Mouse (Mus musculus): ENCODE measurements around the gene Bcl6. TPM values are rescaled to one million over a fixed set of nuclear protein-coding genes. Genes with fewer than 3 reads are reported as not detected.

Gene Bcl6
- polyA plus RNA-seq, 1 experiment from 2014 or later: 0.48 TPM

DNA sequence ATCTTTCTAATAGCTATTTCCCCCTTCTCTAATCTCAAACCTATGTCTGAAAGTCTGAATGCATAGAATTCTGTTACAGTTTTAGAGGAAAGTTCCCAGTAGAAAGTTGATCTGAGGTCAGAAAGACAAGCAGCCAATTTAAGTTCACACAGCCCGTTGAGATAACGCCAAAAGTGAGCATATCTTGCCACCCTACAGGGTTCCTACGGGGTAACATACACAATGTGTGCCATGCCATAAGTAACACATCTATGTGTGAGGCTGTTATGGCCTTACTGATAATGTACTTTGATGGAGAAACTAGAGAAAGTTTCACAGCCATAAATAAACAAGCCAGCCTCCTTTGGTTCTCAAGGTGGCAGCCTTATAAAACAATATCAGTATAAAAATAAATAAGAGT, 25.7 kb upstream of the Bcl6 start:
- Histone ChIP-seq H3K9ac (replicated peaks) (no peak overlapping the region), H3K36me3 (no peaks in the 10 kb centered on the region), H3K4me3 (replicated peaks) (no peak overlapping the region), H3K4me1 (replicated peaks) (no peaks in the 10 kb centered on the region), H3K27me3 (no peaks in the 10 kb centered on the region), H3K27ac (no peak overlapping the region), H3K4me2 (no peak overlapping the region), H3K9me3 (no peaks in the 10 kb centered on the region)
- WGBS: 85% methylated on average over 3 of the region's 3 CpGs
- no peak for ATAC-seq (ENCODE audit: insufficient number of reproducible peaks, insufficient read depth, low FRiP score, low TSS enrichment, low read depth)

DNA sequence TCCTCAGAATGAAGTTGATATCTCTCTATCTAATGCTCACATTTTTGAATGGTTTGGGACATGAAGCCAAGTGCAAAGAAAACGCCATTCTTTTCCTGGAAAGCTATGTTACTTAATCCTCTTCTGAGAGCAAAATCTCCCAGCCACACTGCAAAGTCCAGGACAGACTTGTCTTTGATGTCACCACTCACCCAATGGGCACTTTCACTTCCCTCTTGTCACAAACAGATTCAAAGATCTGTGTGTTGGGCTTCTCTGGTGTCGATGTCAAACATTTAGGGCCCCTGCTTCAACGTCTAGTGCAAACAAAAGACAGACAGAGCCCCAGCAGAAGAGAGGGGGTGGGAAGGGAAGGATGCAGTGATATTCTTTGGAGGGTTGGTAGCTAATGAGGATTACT, 23.4 kb upstream of the Bcl6 start:
- H3K9ac ChIP-seq (replicated peaks): no peak overlapping the region
- H3K27me3 ChIP-seq: no peaks in the 10 kb centered on the region
- no peak for ATAC-seq (ENCODE audit: insufficient number of reproducible peaks, insufficient read depth, low FRiP score, low TSS enrichment, low read depth)
- no peaks in the 10 kb centered on the region for H3K9me3 ChIP-seq
- no peak overlapping the region for H3K27ac ChIP-seq
- H3K36me3 ChIP-seq: no peaks in the 10 kb centered on the region
- 41% methylated on average over 3 of the region's 3 CpGs for WGBS
- H3K4me2 ChIP-seq: no peak overlapping the region
- H3K4me3 ChIP-seq (replicated peaks): no peak overlapping the region
- no peaks in the 10 kb centered on the region for H3K4me1 ChIP-seq (replicated peaks)

DNA sequence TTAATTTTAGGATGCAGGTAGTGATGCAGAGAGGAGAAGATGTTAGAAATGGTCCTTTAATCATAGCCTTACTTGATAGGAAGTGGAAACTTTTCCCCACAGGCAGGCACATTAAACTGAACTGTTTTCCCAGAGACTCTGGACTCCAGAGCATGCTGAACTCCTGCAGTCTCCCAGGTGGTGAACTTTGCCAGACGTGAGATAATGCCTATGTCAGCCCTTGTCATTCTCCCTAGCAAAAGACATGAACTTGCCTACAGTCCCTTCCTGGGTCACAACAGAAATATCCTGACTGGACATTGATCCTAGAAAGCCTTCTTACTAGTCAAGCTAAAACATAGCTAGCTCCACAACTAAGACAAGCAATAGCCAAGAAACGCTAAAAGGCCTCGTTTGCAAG, 22.7 kb upstream of the Bcl6 start:
- WGBS: 64% methylated on average over 3 of the region's 3 CpGs
- no peak overlapping the region for H3K9ac ChIP-seq (replicated peaks)
- H3K27ac ChIP-seq: no peak overlapping the region
- no peaks in the 10 kb centered on the region for H3K36me3 ChIP-seq
- no peak for ATAC-seq (ENCODE audit: insufficient number of reproducible peaks, insufficient read depth, low FRiP score, low TSS enrichment, low read depth)
- no peaks in the 10 kb centered on the region for H3K9me3 ChIP-seq
- H3K27me3 ChIP-seq: no peaks in the 10 kb centered on the region
- no peak overlapping the region for H3K4me3 ChIP-seq (replicated peaks)
- H3K4me1 ChIP-seq (replicated peaks): no peaks in the 10 kb centered on the region
- no peak overlapping the region for H3K4me2 ChIP-seq

DNA sequence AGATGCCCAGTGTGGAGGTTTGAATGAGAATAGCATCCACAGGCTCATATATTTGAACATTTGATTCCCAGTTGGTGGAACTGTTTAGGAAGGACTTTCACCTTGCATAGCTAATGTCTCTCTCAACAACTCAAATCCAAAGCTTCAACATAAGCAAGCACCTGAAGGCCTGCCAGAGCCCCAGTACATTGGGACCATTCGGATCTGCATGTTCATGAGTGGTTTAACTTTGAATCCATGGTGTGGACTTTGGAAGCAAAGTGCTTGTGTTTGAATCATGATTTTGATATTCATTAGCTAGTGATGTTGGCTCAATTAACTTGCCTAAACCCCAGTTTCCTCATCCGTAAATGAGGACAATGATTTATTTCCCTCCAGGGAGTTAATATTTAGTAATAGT, 21.2 kb upstream of the Bcl6 start:
- Histone ChIP-seq H3K4me1 (replicated peaks) (no peaks in the 10 kb centered on the region), H3K9me3 (no peaks in the 10 kb centered on the region), H3K4me3 (replicated peaks) (no peak overlapping the region), H3K27me3 (no peaks in the 10 kb centered on the region), H3K4me2 (no peak overlapping the region), H3K27ac (no peak overlapping the region), H3K36me3 (no peaks in the 10 kb centered on the region), H3K9ac (replicated peaks) (no peak overlapping the region)
- ATAC-seq (ENCODE audit: insufficient number of reproducible peaks, insufficient read depth, low FRiP score, low TSS enrichment, low read depth): no peak
- 91% methylated on average over 2 of the region's 2 CpGs for WGBS

DNA sequence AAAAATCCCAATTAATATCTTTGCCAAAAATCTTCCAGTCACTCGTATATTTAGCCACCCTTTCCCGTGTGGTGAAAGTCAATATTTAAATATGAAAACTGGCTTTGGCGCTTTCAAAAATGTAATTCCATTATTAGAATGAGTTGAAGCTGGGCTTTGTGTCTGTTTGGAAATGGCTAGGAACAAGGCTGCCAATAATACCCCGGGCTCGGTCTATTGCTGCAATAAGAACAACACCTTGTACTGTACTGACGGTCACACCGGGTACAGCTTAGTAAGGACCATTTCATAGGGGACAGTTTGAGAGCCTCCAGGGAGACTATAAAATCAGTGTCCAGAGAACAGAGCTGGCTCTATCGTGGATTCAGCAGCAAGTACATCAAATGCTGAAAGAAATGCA, 17.3 kb upstream of the Bcl6 start:
- no peak for ATAC-seq (ENCODE audit: insufficient number of reproducible peaks, insufficient read depth, low FRiP score, low TSS enrichment, low read depth)
- no peaks in the 10 kb centered on the region for H3K9me3 ChIP-seq
- no peak overlapping the region for H3K9ac ChIP-seq (replicated peaks)
- H3K27ac ChIP-seq: no peak overlapping the region
- no peaks in the 10 kb centered on the region for H3K36me3 ChIP-seq
- H3K4me3 ChIP-seq (replicated peaks): no peak overlapping the region
- H3K27me3 ChIP-seq: no peaks in the 10 kb centered on the region
- H3K4me1 ChIP-seq (replicated peaks): no peaks in the 10 kb centered on the region
- H3K4me2 ChIP-seq: no peak overlapping the region
- 84% methylated on average over 8 of the region's 8 CpGs for WGBS

DNA sequence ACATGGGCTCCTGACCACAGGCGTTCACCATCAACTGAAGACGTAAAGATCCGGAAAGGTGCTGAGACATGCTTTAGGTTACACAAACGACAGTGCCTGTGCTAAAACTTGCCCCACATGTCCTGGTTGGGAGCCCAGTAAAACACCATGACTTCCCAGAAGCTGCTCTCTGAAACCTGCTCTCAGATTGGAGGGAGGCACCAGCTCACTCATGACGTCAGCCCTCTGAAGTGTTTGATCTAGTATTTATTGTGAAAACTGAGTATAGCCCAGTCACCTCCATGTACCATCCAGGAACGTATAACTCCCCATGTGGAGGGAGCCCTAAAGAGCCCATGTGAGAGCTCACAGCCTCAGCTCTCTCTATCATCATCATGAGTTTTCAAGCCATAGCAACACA, 9.3 kb upstream of the Bcl6 start:
- WGBS: 70% methylated on average over 6 of the region's 6 CpGs
- Histone ChIP-seq H3K4me1 (replicated peaks) (peaks cover 9% of the 10 kb centered on the region), H3K27ac (no peak overlapping the region), H3K9ac (replicated peaks) (no peak overlapping the region), H3K4me3 (replicated peaks) (no peak overlapping the region), H3K36me3 (no peaks in the 10 kb centered on the region), H3K4me2 (no peak overlapping the region), H3K27me3 (no peaks in the 10 kb centered on the region), H3K9me3 (no peaks in the 10 kb centered on the region)
- ATAC-seq (ENCODE audit: insufficient number of reproducible peaks, insufficient read depth, low FRiP score, low TSS enrichment, low read depth): no peak

DNA sequence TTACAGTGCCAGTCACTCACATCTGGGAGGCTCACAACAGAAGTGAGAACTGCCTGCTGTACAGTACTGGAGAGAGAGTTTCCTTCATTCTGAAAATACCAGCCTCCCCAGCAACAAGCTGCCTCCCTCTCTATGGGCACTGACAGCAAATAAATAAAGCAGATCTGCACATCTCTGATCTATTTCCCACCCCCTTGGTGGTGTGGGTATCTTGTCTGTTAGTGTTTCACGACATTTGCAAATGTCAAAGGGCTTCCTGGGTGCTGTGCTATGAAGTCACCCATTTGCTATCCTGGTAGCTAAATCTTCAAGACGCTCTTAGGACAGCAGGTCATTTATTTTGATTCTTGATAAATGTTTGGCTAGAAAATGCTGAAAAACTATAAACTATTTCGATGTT, 8.6 kb upstream of the Bcl6 start:
- Histone ChIP-seq H3K27me3 (no peaks in the 10 kb centered on the region), H3K4me1 (replicated peaks) (peaks cover 9% of the 10 kb centered on the region), H3K27ac (no peak overlapping the region), H3K4me2 (no peak overlapping the region), H3K4me3 (replicated peaks) (no peak overlapping the region), H3K9ac (replicated peaks) (no peak overlapping the region), H3K9me3 (no peaks in the 10 kb centered on the region), H3K36me3 (no peaks in the 10 kb centered on the region)
- ATAC-seq (ENCODE audit: insufficient number of reproducible peaks, insufficient read depth, low FRiP score, low TSS enrichment, low read depth): no peak
- 85% methylated on average over 3 of the region's 3 CpGs for WGBS

DNA sequence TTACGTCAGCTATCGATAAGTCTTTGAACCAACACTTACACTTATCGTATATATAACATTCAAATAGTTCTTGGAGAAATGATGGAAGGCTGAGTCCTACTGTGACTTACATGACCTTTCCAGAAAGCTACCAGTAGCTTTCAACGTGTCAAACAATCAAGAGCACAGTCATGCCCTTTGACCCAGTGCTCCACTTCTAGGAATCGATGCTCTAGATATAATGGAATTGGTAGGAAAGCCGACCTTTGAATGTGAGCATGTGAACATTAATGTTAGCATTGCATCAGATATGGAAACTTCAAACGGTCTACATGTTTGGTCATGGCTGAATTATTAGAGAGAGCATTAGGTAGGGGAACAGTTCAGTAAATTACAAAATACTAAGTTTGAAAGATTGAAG, 7.7 kb upstream of the Bcl6 start:
- H3K9ac ChIP-seq (replicated peaks): no peak overlapping the region
- no peaks in the 10 kb centered on the region for H3K36me3 ChIP-seq
- no peaks in the 10 kb centered on the region for H3K9me3 ChIP-seq
- no peaks in the 10 kb centered on the region for H3K27me3 ChIP-seq
- H3K4me3 ChIP-seq (replicated peaks): no peak overlapping the region
- H3K4me1 ChIP-seq (replicated peaks): peaks cover 12% of the 10 kb centered on the region
- H3K27ac ChIP-seq: no peak overlapping the region
- no peak for ATAC-seq (ENCODE audit: insufficient number of reproducible peaks, insufficient read depth, low FRiP score, low TSS enrichment, low read depth)
- H3K4me2 ChIP-seq: no peak overlapping the region
- WGBS: 86% methylated on average over 7 of the region's 7 CpGs

DNA sequence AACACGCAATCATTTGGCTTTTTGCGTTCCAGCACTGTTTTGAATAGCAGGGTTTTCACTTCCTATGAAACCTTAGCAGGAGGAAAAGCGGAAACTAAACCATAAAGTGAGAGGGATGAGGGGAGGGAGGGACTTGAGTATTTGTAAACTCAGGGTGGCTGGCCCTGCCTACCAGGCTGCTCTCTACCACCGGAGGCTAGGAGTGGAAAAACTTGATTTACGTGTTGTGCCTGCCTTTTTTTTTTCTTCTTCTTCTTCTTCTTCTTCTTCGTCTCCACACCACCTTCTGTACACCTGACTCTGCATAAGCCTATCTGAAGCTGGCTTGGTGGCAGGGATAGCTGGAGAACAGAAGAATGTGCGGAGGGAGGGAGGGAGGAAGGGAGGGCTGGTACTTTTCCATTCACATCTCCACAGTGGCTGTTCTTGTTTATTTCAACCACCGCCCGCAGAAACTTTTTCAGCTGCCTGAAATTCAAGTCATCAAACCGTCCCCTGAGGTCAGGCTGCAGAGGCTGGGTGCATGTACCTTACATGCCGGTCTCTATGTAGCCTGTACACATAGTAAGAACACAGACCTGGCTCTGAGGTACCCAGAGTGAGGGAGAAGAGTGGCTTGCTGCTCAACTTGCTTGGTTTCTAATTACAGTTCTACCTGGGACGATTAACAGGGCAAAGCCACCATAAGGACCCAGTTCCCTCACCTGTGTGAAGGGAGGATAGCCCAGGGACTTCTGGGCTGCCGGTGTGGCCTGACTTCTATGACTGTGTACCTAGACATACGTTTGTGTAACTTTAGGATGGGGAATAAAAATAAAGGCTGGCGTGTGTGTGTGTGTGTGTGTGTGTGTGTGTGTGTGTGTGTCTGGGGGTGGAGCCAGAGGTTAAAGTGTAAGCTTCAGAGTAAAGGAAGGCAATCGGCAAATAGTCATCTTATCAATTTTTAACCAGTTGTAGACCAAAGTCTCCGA, 5.0 kb upstream of the Bcl6 start:
- no peak overlapping the region for H3K4me3 ChIP-seq (replicated peaks)
- peaks cover 25% of the 10 kb centered on the region for H3K4me1 ChIP-seq (replicated peaks)
- H3K27me3 ChIP-seq: 0 out of 2 replicates have a peak, but pooled peaks cover 3% of the 10 kb centered on the region
- H3K4me2 ChIP-seq: peak overlapping the region; percentile 3
- no peak for ATAC-seq (ENCODE audit: insufficient number of reproducible peaks, insufficient read depth, low FRiP score, low TSS enrichment, low read depth)
- H3K36me3 ChIP-seq: no peaks in the 10 kb centered on the region
- H3K27ac ChIP-seq: no peak overlapping the region
- no peaks in the 10 kb centered on the region for H3K9me3 ChIP-seq
- WGBS: 41% methylated on average over 17 of the region's 17 CpGs
- H3K9ac ChIP-seq (replicated peaks): no peak overlapping the region

DNA sequence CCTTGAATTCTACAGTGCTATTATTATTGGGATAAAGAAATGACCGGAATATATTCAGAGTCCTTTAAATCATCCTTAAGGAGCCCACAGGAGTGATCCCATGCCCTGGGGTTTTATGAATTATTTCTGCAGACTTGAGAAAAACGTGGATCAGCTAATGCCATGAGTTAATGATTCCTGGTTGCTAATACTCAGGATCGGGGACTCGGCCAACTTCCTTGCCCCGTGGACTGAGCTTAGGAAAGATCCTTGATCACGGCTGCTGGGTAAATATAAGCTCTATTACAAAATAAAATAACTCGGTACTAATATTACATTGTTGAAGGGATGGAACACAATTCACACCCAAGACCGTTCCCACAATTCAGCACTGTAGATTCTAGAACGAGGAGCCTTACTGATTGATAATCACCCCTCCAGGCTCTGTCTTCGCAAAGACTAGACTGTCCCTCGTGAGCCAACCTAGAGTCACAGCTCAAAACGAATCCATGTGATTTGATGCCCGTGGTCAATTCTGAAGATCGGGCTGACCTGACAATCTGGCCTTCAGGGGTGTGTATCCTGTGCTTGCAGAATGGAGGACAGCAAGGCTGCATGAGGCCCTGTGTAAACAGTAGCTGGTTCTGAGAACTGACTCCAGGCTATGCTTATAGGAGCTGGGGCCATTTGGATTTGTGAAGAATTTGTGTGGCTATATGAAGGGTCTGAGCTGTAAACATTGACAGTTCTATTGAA, 3.4 kb upstream of the Bcl6 start:
- Histone ChIP-seq H3K9ac (replicated peaks) (no peak overlapping the region), H3K4me2 (no peak overlapping the region), H3K4me1 (replicated peaks) (peaks cover 27% of the 10 kb centered on the region), H3K27me3 (peaks cover 4% of the 10 kb centered on the region; the same call in 1 of the 2 replicates), H3K9me3 (no peaks in the 10 kb centered on the region), H3K4me3 (replicated peaks) (no peak overlapping the region), H3K27ac (no peak overlapping the region), H3K36me3 (no peaks in the 10 kb centered on the region)
- ATAC-seq (ENCODE audit: insufficient number of reproducible peaks, insufficient read depth, low FRiP score, low TSS enrichment, low read depth): no peak
- 88% methylated on average over 14 of the region's 14 CpGs for WGBS

DNA sequence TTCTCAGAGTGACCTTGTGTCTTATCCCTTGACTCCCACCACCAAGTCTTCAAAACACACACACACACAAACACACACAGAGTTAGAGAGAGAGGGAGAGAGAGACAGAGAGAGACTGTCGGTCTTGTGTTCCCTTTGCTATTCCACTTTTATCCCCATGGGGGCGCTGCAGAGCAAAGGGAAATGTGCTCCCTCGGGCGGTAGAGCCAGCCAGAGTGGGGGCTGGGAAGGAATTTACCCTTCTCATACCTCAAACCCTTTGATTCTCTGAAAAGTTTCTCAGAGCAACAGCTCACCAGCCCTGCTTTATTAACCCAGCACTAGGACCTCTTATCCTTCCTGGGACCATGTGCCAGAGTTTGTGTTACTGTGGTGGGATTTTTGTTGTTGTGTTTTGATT, 2.5 kb upstream of the Bcl6 start:
- H3K4me3 ChIP-seq (replicated peaks): no peak overlapping the region
- no peak overlapping the region for H3K4me2 ChIP-seq
- H3K27me3 ChIP-seq: peaks cover 12% of the 10 kb centered on the region
- ATAC-seq (ENCODE audit: insufficient number of reproducible peaks, insufficient read depth, low FRiP score, low TSS enrichment, low read depth): no peak
- peaks cover 32% of the 10 kb centered on the region for H3K4me1 ChIP-seq (replicated peaks)
- no peak overlapping the region for H3K27ac ChIP-seq
- H3K9ac ChIP-seq (replicated peaks): no peak overlapping the region
- no peaks in the 10 kb centered on the region for H3K36me3 ChIP-seq
- no peaks in the 10 kb centered on the region for H3K9me3 ChIP-seq
- 2% methylated on average over 4 of the region's 4 CpGs for WGBS
